Mouse (Mus musculus): Measurements from ENCODE around the gene Ecpas.

Gene Ecpas

DNA sequence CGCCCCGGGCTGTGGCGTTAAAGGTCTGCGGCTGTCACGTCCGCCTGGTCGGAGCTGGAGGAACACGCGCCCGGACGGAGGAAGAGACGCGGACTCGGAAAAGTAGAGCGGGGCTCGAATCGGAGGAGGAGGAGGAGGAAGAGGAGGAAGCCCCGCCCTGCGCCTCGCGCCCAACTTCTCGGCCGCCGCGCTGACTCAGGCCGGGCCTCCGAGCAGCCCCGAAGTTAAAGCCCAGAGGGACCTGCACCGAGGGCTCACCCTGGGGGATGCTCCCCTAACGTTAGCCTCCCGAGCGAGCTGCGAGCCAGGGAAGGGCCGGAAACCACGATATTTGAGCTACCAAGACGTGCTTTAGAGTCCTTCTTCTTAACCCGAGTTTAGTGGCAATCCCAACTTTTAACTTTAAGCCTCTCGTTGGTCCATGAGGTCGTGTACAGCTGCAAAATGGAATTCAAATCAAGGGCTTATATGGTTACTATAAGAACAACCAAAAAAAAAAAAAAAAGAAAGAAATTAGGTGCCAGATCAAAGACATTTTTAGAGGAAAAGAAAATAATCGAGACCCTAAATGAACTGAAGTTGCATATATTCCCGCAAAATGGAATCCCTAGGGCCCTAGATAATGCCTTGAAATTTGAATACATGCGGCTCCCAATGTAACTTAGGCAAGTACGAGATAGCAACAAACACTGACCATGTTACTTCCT is at the start of gene Ecpas:
Gene Ecpas, minus strand, starts transcription at position 121 of the 707 bp plus-strand sequence.
- peak; percentile 71 for DNase-seq (ENCODE audit: low read depth, low spot score)

DNA sequence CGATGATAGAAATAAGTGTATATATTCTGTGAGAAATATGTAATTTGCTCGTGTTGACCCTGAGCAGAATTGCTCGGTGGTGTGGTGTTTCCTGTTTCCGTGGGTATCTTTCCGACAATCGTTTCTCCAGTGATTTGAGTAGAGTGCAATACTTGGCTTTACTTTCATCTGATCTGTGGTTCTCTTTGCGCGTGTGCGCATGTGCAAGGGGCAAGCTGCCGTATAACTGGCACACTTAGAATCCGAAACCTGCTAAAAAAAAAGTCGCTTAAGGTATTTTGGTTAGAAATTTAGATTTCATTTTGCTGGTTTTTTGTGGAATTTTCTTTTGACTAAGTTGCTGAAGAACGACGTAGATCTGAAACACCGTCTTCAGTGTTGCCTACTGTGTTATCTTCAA is 49.2 kb upstream of the Ecpas start:
- no peak for DNase-seq (ENCODE audit: low read depth, low spot score)

DNA sequence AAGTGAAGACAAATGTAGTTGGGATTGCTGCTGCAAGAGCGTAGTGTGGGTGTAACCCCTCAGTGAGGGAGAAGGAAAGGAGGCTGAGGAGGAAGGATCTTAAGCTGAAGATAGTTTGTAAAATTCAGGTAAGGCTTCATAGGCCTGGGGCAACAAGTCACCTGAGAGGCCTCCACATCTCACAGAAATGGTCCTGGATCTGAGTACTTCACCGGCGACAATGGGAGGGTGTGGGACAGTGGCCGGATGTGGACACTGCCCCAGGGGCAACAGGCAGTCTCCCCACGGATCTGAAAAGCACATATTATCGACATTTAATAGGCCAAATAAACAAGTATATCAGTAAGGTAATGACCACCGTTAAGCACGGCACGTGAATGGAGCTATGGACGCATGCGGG is 40.1 kb upstream of the Ecpas start:
- DNase-seq (ENCODE audit: low read depth, low spot score), result no peak

DNA sequence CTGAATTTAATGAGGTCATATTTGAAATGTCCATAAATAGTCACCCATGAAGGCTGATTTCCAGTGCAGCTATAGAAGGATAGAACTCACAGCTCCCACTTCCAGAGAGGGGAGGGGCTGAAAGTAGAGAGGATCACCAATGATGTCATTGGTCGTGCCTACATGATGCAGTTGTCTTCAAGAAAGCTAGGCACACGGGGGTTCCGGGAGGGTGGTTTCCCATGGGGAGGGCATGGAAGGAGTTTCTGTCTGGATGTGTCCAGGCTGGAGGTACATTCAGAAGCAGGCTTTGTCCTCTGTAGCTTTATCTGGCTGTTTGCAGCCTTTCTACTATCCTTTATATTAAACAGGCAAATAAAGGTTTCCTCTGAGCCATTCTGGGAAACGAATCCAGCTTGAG is 35.8 kb upstream of the Ecpas start:
- no peak for DNase-seq (ENCODE audit: low read depth, low spot score)

DNA sequence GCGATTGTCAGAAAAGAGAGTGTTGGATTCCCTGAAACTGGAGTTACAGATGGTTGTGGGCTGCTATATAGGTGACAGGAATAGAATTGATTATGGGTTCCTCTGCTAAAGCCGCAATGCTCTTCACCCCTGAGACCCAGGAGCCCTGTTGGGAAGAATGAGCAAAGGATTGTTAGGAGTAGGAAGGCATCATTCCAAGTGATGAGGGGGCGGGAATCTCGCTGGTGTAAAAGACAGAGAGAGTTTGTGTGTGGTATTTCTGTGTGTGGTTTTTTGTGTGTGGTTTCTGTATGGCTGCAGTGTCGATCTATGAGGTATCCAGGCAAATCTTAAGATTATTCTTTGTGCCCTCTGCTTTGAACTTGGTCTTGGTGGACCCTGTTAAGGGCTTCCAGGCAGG is 32.1 kb upstream of the Ecpas start:
- DNase-seq (ENCODE audit: low read depth, low spot score), result no peak

DNA sequence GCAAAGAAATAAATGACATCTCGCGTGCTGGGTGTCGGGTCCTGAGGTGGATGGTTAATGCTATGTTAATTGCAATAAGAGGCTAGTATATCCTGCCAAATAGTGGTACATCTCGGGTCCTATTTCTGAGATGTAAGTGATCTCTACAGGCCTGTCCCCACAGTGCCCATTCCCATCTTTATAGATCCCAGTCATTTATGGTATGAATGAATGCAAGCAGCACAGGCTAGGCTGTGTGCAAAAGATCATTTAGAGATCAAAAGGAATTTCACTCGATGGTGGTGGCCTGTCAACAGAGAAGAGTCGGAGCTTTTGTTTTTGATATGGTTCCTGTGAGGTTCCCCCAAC is 31.6 kb upstream of the Ecpas start:
- no peak for DNase-seq (ENCODE audit: low read depth, low spot score)

DNA sequence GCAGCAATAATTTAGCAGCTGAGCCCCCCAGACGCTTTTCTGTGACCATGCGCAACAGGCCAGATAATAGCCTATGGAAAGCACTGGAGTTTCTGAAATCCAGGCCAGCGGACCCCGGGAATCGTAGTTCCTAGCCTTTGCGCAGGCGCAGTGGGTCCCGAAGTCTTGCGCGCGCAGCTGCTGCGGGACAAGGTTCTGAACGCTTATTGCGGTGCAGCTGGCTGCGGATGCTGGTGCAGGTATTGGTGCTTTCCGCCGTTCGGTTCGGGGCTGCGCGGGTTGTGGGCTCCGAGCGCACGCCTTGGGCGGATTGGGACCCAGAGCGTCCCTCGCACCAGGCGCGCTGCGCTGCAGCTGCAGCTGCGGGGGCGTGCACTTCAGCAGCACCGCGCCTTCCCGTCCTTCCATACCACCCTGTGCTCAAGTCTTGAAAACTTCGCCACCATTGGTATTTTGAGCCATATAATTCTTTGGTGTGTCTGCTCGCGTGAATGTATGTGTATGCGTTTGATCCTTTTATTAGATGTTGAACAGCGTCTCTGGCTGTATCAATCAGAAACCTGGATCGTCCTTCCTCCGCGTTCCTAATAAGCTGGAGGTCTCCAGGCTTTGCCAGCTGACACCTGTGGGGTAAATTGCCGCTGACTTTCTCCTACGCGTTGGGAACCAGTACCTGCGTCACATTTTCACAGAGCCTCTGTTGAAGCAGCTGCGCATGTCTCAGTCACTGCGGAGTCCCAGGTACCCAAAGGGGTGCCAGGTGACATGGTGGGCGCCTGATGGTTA is 31.1 kb upstream of the Ecpas start, which contains the start of gene Zkscan16:
Gene Zkscan16, plus strand, starts transcription at position 209 of the 786 bp plus-strand sequence.
- peak; percentile 40 for DNase-seq (ENCODE audit: low read depth, low spot score)

DNA sequence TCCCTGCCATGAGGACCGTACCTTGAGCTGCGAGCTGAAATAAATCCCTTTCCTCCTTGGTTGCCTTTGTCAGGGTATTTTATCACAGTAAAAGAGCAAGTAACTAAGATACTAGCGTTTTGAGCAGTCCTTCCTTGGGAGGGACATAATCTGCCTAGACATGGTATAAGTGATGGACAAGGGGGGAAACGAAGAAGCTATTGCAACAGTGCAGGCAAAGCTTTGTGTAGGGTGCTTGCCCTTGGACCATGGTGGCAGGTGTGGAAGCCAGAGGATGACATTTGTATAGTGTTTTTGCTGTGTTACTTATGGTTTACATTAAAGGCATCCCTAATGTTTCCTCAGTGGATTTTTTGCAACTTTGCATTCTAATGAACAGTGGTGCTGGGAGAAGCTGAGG is 30.4 kb upstream of the Ecpas start:
- DNase-seq (ENCODE audit: low read depth, low spot score), result no peak

DNA sequence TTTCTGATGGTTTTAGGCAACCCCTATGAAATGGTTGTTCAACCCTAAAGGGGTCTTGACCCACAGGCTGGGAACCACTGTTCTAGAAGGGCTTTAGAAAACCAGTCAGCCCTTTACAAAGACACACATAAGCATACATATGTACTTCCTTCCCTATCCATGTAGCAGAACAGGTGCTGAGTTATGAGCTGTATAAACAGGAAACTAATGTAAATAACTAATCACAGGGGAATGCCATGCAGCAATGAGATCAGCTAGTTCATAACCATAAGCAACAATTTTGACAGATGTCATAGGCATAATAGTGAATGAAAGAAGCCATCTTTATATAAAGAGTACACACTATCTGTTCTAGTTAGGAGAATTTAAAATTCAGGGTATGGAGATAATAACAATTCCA is 29.1 kb upstream of the Ecpas start:
- DNase-seq (ENCODE audit: low read depth, low spot score), result no peak

DNA sequence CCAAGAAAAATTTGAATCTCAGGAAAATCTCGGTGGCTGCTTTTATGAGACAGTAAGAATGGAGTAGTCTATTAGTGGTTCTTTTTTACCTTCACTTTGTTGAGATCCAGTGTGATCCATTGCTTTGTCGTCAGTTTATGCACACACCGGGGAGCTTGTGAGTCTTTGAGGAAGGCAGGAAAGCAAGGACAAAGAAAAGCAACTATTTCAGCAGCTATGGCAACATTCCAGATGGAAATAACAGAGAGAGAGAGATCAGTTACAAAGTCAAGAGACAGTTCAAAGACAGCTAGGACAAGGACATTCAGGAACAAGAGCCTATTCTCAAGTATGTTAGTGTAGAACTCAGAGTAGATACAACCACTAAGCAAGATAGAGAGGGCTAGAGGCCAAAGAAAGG is 23.3 kb upstream of the Ecpas start:
- DNase-seq (ENCODE audit: low read depth, low spot score), result no peak

DNA sequence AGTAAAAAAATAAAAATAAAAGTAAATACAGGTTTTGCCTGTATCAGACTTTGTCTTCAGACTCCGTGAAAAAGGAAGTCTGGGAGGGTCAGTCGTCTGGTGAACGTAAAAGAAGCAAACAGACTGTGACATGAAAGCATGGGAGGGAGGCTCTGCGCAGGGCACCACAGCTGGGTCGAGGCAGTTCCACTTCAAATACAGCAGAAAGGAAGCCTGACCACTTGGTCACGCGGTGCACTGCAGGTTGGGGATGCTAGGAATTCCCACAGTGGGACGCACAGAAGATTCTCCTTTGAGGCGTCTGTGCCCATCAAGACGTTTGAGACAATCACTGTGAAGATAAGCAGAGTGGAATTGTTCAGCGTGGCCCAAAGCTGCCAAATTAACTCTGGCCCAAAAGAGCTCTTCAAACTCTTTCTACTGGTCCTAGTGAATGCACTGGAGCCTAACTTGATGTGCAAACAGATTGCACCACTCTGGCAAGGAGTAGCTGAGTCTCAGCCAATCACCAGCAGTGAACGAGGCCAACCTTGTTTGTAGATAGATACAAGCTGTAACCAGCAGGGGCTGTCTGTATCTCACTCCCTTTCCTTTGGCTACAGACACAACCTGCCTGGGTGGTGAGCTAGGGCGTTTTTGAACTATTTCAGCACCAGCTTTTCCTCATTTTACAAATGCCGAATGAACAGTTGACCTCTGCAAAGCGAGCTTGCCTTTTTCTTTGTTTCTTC is 22.4 kb upstream of the Ecpas start:
- DNase-seq (ENCODE audit: low read depth, low spot score), result peak; percentile 76

DNA sequence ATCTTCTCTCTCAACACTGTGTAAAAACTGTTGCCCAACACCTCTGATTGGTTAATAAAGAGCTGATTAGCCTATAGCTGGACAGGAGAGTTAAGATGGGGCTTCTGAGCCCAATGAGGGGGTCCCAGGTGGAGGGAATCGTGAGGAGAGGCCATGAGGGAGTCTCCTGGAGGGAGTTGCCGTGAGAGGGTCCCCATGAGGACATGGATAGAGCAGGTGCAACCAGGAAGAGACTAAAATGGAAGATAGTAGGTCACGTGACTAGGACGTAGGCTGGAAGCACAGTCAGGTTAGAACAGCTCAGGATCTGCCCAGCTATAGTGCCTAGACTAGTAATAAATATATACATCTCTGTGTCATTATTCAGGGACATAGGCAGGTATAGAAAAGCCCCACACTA is 21.8 kb upstream of the Ecpas start:
- no peak for DNase-seq (ENCODE audit: low read depth, low spot score)

DNA sequence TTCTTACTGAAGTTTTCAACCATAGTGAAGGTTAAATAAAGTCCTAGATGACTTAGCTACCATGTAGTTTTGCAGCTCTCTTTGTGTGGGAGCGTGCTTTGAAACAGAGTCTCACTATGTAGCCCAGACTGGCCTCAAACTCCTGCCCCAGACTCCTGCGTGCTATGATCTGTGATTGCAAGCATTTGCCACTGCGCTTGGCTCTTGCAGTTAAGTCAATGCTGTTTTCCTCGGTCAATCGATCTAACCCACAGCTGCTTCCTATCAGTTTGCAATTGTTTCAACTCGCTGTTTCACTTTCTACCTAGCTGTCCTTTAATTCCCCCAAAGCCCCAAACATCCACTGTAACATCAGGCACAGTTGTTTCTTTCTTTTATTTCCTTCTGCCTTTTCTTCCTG is 20.0 kb upstream of the Ecpas start:
- no peak for DNase-seq (ENCODE audit: low read depth, low spot score)

DNA sequence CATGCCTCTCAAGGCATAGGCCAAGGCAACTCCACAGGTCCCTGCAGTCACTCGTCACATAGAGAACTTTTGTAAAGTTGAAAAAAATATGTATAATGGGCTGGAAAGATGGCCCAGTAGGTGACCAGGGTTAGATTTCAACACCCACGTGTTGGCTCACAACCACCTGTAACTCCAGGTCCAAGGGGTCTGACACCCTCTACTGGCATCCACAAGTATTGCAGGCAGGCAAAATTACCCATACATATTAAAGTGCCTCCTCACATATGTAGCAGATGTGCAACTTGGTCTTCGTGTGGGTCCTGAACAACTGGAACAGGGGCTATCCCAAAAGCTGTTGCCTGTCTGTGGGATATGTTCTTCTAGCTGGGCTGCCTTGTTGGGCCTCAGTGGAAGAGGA is 15.1 kb upstream of the Ecpas start:
- DNase-seq (ENCODE audit: low read depth, low spot score), result no peak

DNA sequence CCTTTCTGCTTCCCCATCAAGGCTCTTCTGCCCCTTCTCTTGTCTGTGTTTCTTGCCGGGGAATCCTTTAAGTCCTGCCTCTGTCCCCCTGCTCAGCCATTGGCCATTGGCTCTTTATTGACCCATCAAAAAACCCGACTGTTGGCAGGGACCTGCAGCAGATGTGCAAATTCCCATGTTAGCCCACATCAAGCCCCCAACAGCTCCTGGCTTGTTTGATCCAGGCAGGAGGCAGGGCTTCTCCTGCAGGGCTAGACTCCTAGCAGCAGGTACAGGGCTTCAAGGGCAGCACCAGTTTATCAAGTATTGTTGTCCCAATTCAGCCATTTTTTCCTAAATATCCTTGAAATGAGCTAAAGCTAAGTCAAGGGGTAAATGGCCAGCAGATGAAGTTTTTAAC is 13.6 kb upstream of the Ecpas start:
- DNase-seq (ENCODE audit: low read depth, low spot score), result no peak

DNA sequence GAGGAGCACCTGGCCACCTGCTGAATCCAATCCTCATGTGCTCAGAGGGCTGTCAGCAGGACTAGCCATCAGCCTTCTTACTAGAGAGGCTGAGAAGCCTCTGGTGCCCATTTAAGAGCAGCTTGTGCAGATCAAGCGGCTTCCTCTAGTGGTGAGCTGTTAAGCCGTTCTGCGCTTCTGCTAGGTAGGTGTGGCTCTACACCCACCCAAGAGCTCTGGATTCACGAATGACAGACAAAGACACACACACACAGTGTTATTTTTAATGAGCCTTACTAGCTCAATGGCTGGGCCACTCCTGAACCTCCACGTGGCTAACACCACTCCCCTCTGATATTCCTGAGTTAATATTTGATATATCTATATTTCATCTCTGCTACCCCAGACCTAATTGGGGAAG is 13.1 kb upstream of the Ecpas start:
- DNase-seq (ENCODE audit: low read depth, low spot score), result no peak

DNA sequence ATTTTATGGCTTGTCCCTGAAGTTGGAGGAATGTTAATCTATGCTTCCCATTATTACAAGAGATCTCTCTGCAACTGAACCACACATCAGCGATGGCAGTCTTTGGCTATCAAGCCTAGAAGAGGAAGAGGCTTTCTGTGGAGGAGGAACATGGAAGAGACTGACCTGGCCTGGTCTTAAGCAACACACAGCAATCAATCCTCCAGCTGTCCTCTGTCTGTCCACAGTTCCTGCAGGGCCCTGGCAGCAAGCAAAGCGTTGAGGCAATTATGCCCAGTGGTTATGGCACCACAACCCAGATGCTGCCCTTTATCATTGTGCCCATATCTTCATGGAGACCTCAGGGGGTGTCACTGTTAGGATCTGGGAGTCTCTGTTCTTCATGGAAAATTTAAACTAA is 11.4 kb upstream of the Ecpas start:
- no peak for DNase-seq (ENCODE audit: low read depth, low spot score)

DNA sequence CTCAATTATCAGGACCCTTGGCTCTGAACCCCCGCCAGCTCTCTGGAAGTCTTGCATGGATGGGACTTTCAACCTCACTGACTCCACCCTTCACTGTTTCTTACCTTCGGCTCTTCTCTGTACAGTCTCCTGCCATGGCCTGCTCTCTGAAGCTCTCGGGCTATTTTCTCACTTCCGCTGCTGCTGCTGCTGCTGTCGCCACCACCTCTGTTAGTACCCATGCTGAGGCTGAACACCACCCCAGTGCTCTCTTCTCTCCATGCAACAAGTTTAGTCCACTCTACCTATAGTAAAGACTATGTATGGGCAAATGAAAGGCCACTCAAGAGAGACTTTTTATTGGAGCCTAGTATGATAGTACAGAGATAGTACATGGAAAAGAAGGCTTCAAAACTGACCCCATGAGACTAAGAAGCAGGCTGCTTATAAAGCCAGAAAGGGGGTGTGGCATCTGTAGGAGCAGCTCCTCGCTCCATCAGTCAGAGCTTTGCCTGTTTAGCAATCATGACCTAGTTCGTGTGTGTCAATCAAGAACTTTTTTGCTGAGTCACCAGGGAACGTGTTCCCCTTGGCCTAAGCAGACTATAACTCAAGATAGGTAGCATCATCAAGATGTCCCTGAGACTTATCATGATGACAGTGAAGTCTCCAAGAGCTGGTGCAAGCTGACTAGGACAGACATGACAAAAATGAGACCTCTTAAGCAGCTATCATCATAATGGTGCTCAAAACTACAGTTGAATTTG is 2.7 kb upstream of the Ecpas start:
- DNase-seq (ENCODE audit: low read depth, low spot score), result peak; percentile 33

DNA sequence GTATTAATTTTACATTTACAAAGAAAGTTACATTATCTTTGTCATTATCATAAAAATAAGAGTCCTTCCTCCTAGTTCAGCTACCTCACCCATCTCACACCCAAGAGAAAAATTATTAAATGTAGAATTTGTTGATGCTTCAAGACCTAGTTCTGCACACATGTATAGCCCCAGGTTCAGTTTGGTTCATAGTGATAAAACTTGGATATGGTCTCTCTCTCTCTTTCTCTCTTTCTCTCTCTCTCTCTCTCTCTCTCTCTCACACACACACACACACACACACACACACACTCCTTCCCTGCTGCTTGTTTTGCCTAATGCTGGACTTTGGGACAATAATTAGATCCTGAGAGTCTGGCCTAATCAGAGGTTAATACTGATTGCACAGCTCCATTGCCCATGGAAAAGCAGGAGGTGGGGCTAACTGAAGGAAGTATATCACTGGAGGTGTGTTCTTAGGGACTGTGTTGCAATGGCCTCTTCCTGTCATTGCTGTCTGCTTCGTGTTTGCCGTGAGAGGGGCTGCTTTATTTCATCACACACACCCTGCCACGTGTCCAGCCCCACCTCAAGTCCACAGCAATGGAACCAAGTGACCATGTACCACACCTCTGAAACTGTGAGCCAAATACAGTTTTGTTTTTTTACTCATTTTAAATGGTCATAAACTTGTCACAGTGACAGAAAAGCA is 932 bp upstream of the Ecpas start:
- no peak for DNase-seq (ENCODE audit: low read depth, low spot score)

DNA sequence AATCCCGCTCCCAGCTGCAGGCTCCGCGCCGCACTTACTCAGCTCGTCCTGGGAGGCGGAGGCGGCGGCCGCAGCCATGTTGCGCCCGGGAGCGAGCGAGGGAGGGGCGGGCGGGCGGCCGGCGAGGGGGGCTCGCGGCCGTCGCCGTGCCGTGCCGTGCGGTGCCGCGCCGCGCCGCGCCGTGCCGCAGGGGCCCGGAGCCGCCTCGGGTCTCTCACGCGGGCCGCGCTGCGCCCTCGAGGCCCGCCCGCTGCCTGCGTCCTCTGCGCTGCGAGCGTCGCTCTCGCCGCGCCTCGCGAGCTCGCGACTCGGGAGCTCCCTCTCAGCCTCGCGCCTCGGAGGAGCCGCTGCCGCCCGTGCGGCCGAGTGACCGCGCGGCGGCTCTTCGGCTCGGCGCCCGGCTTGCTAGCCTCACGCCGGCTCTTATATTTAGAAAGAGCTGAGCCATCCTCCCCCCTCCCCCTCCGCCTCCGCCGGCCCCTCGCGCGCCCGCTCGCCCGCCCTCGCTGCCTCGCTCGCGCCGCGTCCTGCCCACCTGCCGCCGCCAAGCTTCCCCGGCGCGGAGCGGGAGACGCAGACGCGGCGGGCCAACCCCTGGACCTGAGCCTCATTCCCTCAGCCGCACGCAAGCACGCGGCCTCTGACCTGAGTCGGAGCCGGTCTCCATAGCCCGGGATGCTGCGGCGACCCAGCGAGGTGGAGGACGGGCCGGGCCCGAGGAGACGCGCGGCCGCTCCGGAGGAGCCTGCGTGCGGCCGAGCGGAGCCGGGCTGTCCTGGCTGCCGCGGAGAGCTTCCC is 519 bp downstream of the Ecpas start:
- peak; percentile 81 for DNase-seq (ENCODE audit: low read depth, low spot score)

Measured in skeletal muscle tissue, adult 2 months (tissue).